Mouse (Mus musculus) midbrain, embryonic 14.5 days (tissue): ENCODE measurements at regions not wholly inside any gene's neighbourhood (a gene's known extent, or its start where the extent isn't known, plus 50 kb on each side); places are given as distances from the start of the nearest gene placed in this dataset.

Experiments used
- ATAC-seq: fragments of 200-750 bp; cut with Nextera tagmentation; 2 replicates; pipeline ENCODE4 v1.8.0; 2017; ENCODE audit warnings: moderate number of reproducible peaks, moderate library complexity; ENCODE audit not compliant: low FRiP score, low TSS enrichment
- DNase-seq: peaks from one replicate; pipeline ENCODE4 v3.0.0-alpha.2; 2015
- H3K27ac ChIP-seq: fragments of 300-500 bp; sonication (generic); replicated peaks from 2 replicates; pipeline ENCODE4 v1.5.1; 2014; ENCODE audit warnings: mild to moderate bottlenecking, low read depth, low read length, moderate library complexity
- H3K27me3 ChIP-seq: fragments of 300-500 bp; sonication (generic); 2 replicates; pipeline ENCODE4 v1.6.1; 2014; ENCODE audit warnings: low read length, control low read depth, mixed read lengths; ENCODE audit not compliant: control insufficient read depth, insufficient read depth
- H3K36me3 ChIP-seq: fragments of 300-500 bp; sonication (generic); 2 replicates; pipeline ENCODE4 v1.6.1; 2014; ENCODE audit warnings: low read length, control low read depth; ENCODE audit not compliant: control insufficient read depth, insufficient read depth
- H3K4me1 ChIP-seq: fragments of 300-500 bp; sonication (generic); 2 replicates; pipeline ENCODE4 v1.6.1; 2014; ENCODE audit warnings: mild to moderate bottlenecking, antibody characterized with exemption, low read length, control low read depth; ENCODE audit not compliant: control insufficient read depth, insufficient read depth
- H3K4me2 ChIP-seq: fragments of 300-500 bp; sonication (generic); 2 replicates; pipeline ENCODE4 v1.6.1; 2014; ENCODE audit warnings: mild to moderate bottlenecking, low read length, moderate library complexity
- H3K4me3 ChIP-seq: fragments of 300-500 bp; sonication (generic); replicated peaks from 2 replicates; pipeline ENCODE4 v1.5.1; 2014; ENCODE audit warnings: low read depth, low read length
- H3K9ac ChIP-seq: fragments of 300-500 bp; sonication (generic); replicated peaks from 2 replicates; pipeline ENCODE4 v1.6.1; 2014; ENCODE audit warnings: mild to moderate bottlenecking, low read length, moderate library complexity
- H3K9me3 ChIP-seq: fragments of 300-500 bp; sonication (generic); 2 replicates; pipeline ENCODE4 v1.6.1; 2016; ENCODE audit warnings: low read length, control low read depth, mixed read lengths; ENCODE audit not compliant: control insufficient read depth
- WGBS: fragments of 180-500 bp; shearing (Covaris S2); extraction: QIAGEN DNeasy Blood & Tissue Kit; methylation state at CpG from one replicate; pipeline ENCODE4 v1.1.7; 2014; 5-methylcytosine and 5-hydroxymethylcytosine counted together

- Histone ChIP-seq H3K27ac (no peak overlapping the region), H3K4me2 (no peak overlapping the region), H3K9ac (no peak overlapping the region), H3K4me1 (no peaks in the 10 kb centered on the region), H3K4me3 (no peak overlapping the region), H3K27me3 (no peaks in the 10 kb centered on the region), H3K9me3 (no peaks in the 10 kb centered on the region), H3K36me3 (no peaks in the 10 kb centered on the region)
- peak; percentile 73 for DNase-seq
- 86% methylated on average over 1 of the region's 1 CpGs for WGBS
- ATAC-seq: no peak
These were observed 339.1 kb upstream of the Msl3l2 start for GRCm38 (mm10) chr10:55767571-55767970.

- H3K27ac ChIP-seq: no peak overlapping the region
- no peaks in the 10 kb centered on the region for H3K36me3 ChIP-seq
- no peak overlapping the region for H3K4me2 ChIP-seq
- H3K4me1 ChIP-seq: no peaks in the 10 kb centered on the region
- H3K9ac ChIP-seq: no peak overlapping the region
- H3K27me3 ChIP-seq: no peaks in the 10 kb centered on the region
- peak; percentile 31 for DNase-seq
- ATAC-seq: peak; percentile 69; the same call in 1 of the 2 replicates
- 53% methylated on average over 6 of the region's 6 CpGs for WGBS
- no peaks in the 10 kb centered on the region for H3K9me3 ChIP-seq
- H3K4me3 ChIP-seq: no peak overlapping the region
These were observed 337.1 kb upstream of the Msl3l2 start for GRCm38 (mm10) chr10:55769642-55770041.

- 88% methylated on average over 2 of the region's 2 CpGs for WGBS
- Histone ChIP-seq H3K4me1 (no peaks in the 10 kb centered on the region), H3K4me3 (no peak overlapping the region), H3K27me3 (no peaks in the 10 kb centered on the region), H3K9me3 (no peaks in the 10 kb centered on the region), H3K4me2 (no peak overlapping the region), H3K36me3 (no peaks in the 10 kb centered on the region), H3K27ac (no peak overlapping the region), H3K9ac (no peak overlapping the region)
- DNase-seq (no peak), ATAC-seq (no peak)
These were observed 323.8 kb upstream of the Msl3l2 start for GRCm38 (mm10) chr10:55782674-55783469.

- WGBS: 84% methylated on average over 2 of the region's 2 CpGs
- Histone ChIP-seq H3K4me1 (no peaks in the 10 kb centered on the region), H3K27ac (no peak overlapping the region), H3K9ac (no peak overlapping the region), H3K4me3 (no peak overlapping the region), H3K4me2 (no peak overlapping the region), H3K36me3 (no peaks in the 10 kb centered on the region), H3K27me3 (no peaks in the 10 kb centered on the region), H3K9me3 (no peaks in the 10 kb centered on the region)
- ATAC-seq (no peak), DNase-seq (no peak)
These were observed 292.8 kb upstream of the Msl3l2 start for GRCm38 (mm10) chr10:55813966-55814365.

GRCm38 (mm10) chr10:55851361-55851760, 255.4 kb upstream of the Msl3l2 start:
- no peaks in the 10 kb centered on the region for H3K36me3 ChIP-seq
- no peak overlapping the region for H3K4me2 ChIP-seq
- ATAC-seq (no peak), DNase-seq (no peak)
- H3K4me1 ChIP-seq: no peaks in the 10 kb centered on the region
- no peak overlapping the region for H3K9ac ChIP-seq
- no peaks in the 10 kb centered on the region for H3K27me3 ChIP-seq
- no peak overlapping the region for H3K27ac ChIP-seq
- WGBS: 89% methylated on average over 2 of the region's 2 CpGs
- H3K4me3 ChIP-seq: no peak overlapping the region
- H3K9me3 ChIP-seq: no peaks in the 10 kb centered on the region

- Histone ChIP-seq H3K27me3 (no peaks in the 10 kb centered on the region), H3K9ac (no peak overlapping the region), H3K36me3 (no peaks in the 10 kb centered on the region), H3K9me3 (no peaks in the 10 kb centered on the region), H3K4me1 (no peaks in the 10 kb centered on the region), H3K27ac (no peak overlapping the region), H3K4me2 (no peak overlapping the region), H3K4me3 (no peak overlapping the region)
- 85% methylated on average over 3 of the region's 3 CpGs for WGBS
- DNase-seq (no peak), ATAC-seq (no peak)
These were observed 214.1 kb upstream of the Msl3l2 start for GRCm38 (mm10) chr10:55892606-55893005.

GRCm38 (mm10) chr10:55929100-55929499, 177.6 kb upstream of the Msl3l2 start:
- Histone ChIP-seq H3K4me2 (no peak overlapping the region), H3K27me3 (no peaks in the 10 kb centered on the region), H3K9me3 (no peaks in the 10 kb centered on the region), H3K4me3 (no peak overlapping the region), H3K27ac (no peak overlapping the region), H3K36me3 (no peaks in the 10 kb centered on the region), H3K9ac (no peak overlapping the region), H3K4me1 (no peaks in the 10 kb centered on the region)
- DNase-seq (no peak), ATAC-seq (no peak)
- 24% methylated on average over 4 of the region's 4 CpGs for WGBS

- no peak overlapping the region for H3K4me3 ChIP-seq
- no peaks in the 10 kb centered on the region for H3K36me3 ChIP-seq
- no peaks in the 10 kb centered on the region for H3K9me3 ChIP-seq
- no peak overlapping the region for H3K4me2 ChIP-seq
- DNase-seq (no peak), ATAC-seq (no peak)
- 56% methylated on average over 2 of the region's 2 CpGs for WGBS
- no peaks in the 10 kb centered on the region for H3K4me1 ChIP-seq
- no peak overlapping the region for H3K27ac ChIP-seq
- no peaks in the 10 kb centered on the region for H3K27me3 ChIP-seq
- H3K9ac ChIP-seq: no peak overlapping the region
These were observed 172.7 kb upstream of the Msl3l2 start for GRCm38 (mm10) chr10:55933993-55934392.

- ATAC-seq (no peak), DNase-seq (peak; percentile 8)
- H3K27ac ChIP-seq: no peak overlapping the region
- H3K9me3 ChIP-seq: no peaks in the 10 kb centered on the region
- WGBS: 76% methylated on average over 2 of the region's 2 CpGs
- H3K4me2 ChIP-seq: no peak overlapping the region
- no peaks in the 10 kb centered on the region for H3K4me1 ChIP-seq
- H3K27me3 ChIP-seq: no peaks in the 10 kb centered on the region
- H3K9ac ChIP-seq: no peak overlapping the region
- H3K4me3 ChIP-seq: no peak overlapping the region
- no peaks in the 10 kb centered on the region for H3K36me3 ChIP-seq
These were observed 171.3 kb upstream of the Msl3l2 start for GRCm38 (mm10) chr10:55935447-55935846.
